Mouse (Mus musculus): ENCODE data around the gene Rab6b. TPM values are rescaled to one million over a fixed set of nuclear protein-coding genes. Genes with fewer than 3 reads are reported as not detected.

Rab6b gene
- polyA plus RNA-seq, 1 experiment = 23.3 TPM

DNA sequence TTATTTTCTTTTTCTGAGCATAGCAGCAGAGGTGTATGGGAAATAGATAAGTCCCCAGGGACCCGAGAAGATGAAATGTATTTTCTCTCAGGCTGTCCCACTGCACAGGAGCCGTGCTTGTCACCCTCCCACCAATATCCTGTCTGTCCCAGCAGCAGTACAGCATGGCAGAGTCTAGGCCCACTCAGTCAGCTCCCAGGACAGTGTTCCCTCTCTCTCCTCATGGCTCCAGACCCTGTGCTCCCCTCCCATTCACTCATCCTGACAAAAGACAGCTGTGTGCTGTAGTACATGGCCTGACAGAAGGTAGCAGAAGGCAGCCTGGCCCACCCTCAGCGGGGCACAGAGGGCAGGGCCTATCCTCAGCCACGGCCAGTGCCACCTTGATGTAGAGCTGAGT lies 32.3 kb downstream of the Rab6b start:
- H3K9ac ChIP-seq (ENCODE audit: low read depth, poor library complexity, severe bottlenecking) = no peak overlapping the region
- peaks cover 17% of the 10 kb centered on the region for H3K4me1 ChIP-seq (ENCODE audit: control insufficient read depth, insufficient read depth, low read length)
- TF ChIP-seq EP300 (IDR thresholded peaks at IDR 0.05; ENCODE audit: insufficient read depth, low read depth, low read length) (no peak), CTCF (IDR thresholded peaks at IDR 0.05; ENCODE audit: low read depth, low read length) (no peak), POLR2A (IDR thresholded peaks at IDR 0.05; ENCODE audit: insufficient read depth, low read length) (no peak)
- no peaks in the 10 kb centered on the region for H3K9me3 ChIP-seq (replicated peaks; ENCODE audit: control insufficient read depth, insufficient read depth, low read length, poor library complexity, severe bottlenecking)
- H3K27ac ChIP-seq (ENCODE audit: insufficient read depth, low read length) = no peak overlapping the region
- no peaks in the 10 kb centered on the region for H3K27me3 ChIP-seq (ENCODE audit: control insufficient read depth, insufficient read depth, low read length, poor library complexity, severe bottlenecking)
- no peaks in the 10 kb centered on the region for H3K36me3 ChIP-seq (ENCODE audit: control insufficient read depth, insufficient read depth, low read length, poor library complexity, severe bottlenecking)
- no peak overlapping the region for H3K4me3 ChIP-seq (ENCODE audit: low read depth, low read length)

DNA sequence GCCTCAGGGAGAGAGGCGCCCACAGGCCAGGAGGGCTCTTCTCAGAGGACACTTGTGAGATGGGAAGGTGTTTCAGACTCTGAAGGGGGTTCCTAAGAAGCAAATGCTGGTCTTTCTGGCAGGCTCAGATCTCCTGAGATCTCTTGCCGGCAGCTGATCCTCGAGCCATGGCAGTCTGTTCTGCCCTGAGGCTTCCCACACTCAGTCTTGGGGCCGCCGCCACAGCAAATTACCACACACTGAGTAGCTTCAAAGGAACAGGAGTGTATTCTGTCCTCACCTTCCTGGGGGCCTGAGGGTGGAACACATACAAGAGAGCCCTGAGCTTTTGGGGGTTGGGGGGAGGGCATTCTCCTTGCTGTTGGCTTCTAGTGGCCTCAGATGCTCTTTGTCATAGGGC lies 33.8 kb downstream of the Rab6b start:
- no peaks in the 10 kb centered on the region for H3K27me3 ChIP-seq (ENCODE audit: control insufficient read depth, insufficient read depth, low read length, poor library complexity, severe bottlenecking)
- no peak overlapping the region for H3K9ac ChIP-seq (ENCODE audit: low read depth, poor library complexity, severe bottlenecking)
- peaks cover 13% of the 10 kb centered on the region for H3K4me1 ChIP-seq (ENCODE audit: control insufficient read depth, insufficient read depth, low read length)
- no peak for TF ChIP-seq EP300 (IDR thresholded peaks at IDR 0.05; ENCODE audit: insufficient read depth, low read depth, low read length)
- no peak for TF ChIP-seq POLR2A (IDR thresholded peaks at IDR 0.05; ENCODE audit: insufficient read depth, low read length)
- TF ChIP-seq CTCF (IDR thresholded peaks at IDR 0.05; ENCODE audit: low read depth, low read length) = no peak
- H3K27ac ChIP-seq (ENCODE audit: insufficient read depth, low read length) = no peak overlapping the region
- no peaks in the 10 kb centered on the region for H3K9me3 ChIP-seq (replicated peaks; ENCODE audit: control insufficient read depth, insufficient read depth, low read length, poor library complexity, severe bottlenecking)
- no peak overlapping the region for H3K4me3 ChIP-seq (ENCODE audit: low read depth, low read length)
- H3K36me3 ChIP-seq (ENCODE audit: control insufficient read depth, insufficient read depth, low read length, poor library complexity, severe bottlenecking) = no peaks in the 10 kb centered on the region

DNA sequence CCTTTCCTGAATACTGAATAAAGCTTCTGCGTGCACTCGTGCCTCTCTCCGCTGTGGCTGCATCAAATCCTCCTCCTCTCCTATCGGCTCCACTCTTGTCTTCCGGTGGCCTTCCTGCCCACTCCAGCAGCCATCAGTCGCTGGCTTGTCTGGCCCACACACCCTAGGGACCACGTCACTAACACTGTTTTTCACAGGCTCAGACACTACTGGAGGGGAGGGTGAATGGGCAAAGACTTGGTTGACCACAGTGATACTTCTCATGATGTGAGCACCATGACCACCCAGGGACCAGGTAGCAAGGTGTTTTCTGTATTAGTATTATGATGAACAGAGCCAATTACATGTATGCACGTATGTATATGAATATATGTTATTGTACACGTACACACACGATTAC lies 34.7 kb downstream of the Rab6b start:
- H3K36me3 ChIP-seq (ENCODE audit: control insufficient read depth, insufficient read depth, low read length, poor library complexity, severe bottlenecking) = no peaks in the 10 kb centered on the region
- H3K27ac ChIP-seq (ENCODE audit: insufficient read depth, low read length) = no peak overlapping the region
- no peaks in the 10 kb centered on the region for H3K27me3 ChIP-seq (ENCODE audit: control insufficient read depth, insufficient read depth, low read length, poor library complexity, severe bottlenecking)
- no peak overlapping the region for H3K9ac ChIP-seq (ENCODE audit: low read depth, poor library complexity, severe bottlenecking)
- no peaks in the 10 kb centered on the region for H3K9me3 ChIP-seq (replicated peaks; ENCODE audit: control insufficient read depth, insufficient read depth, low read length, poor library complexity, severe bottlenecking)
- no peak overlapping the region for H3K4me3 ChIP-seq (ENCODE audit: low read depth, low read length)
- peaks cover 13% of the 10 kb centered on the region for H3K4me1 ChIP-seq (ENCODE audit: control insufficient read depth, insufficient read depth, low read length)
- TF ChIP-seq EP300 (IDR thresholded peaks at IDR 0.05; ENCODE audit: insufficient read depth, low read depth, low read length) (no peak), POLR2A (IDR thresholded peaks at IDR 0.05; ENCODE audit: insufficient read depth, low read length) (no peak), CTCF (IDR thresholded peaks at IDR 0.05; ENCODE audit: low read depth, low read length) (no peak)

DNA sequence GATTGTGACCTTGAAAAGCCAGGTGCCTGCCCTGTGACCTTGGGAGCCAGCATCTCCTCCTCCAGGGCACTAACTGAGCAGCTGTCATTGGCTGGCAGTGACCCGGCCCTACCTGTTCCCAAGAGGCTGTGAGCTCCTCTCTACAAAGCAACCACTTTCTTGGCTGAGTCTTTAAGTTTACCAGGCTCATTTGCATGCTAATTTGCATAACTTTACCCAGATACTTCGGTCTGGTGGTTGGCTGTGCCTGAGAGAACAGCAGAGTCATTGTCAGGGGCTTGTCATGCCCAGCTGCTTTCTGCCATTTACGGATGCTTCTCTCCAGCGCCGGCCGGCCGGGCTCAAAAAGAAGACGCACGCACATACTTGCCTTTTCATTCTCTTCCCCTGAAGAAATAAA lies 35.1 kb downstream of the Rab6b start:
- H3K4me3 ChIP-seq (ENCODE audit: low read depth, low read length) = no peak overlapping the region
- TF ChIP-seq POLR2A (IDR thresholded peaks at IDR 0.05; ENCODE audit: insufficient read depth, low read length) (no peak), EP300 (IDR thresholded peaks at IDR 0.05; ENCODE audit: insufficient read depth, low read depth, low read length) (peak; percentile 78; the same call in 1 of the 2 replicates)
- no peaks in the 10 kb centered on the region for H3K36me3 ChIP-seq (ENCODE audit: control insufficient read depth, insufficient read depth, low read length, poor library complexity, severe bottlenecking)
- no peaks in the 10 kb centered on the region for H3K27me3 ChIP-seq (ENCODE audit: control insufficient read depth, insufficient read depth, low read length, poor library complexity, severe bottlenecking)
- peaks cover 13% of the 10 kb centered on the region for H3K4me1 ChIP-seq (ENCODE audit: control insufficient read depth, insufficient read depth, low read length)
- no peak overlapping the region for H3K9ac ChIP-seq (ENCODE audit: low read depth, poor library complexity, severe bottlenecking)
- no peak overlapping the region for H3K27ac ChIP-seq (ENCODE audit: insufficient read depth, low read length)
- H3K9me3 ChIP-seq (replicated peaks; ENCODE audit: control insufficient read depth, insufficient read depth, low read length, poor library complexity, severe bottlenecking) = no peaks in the 10 kb centered on the region

DNA sequence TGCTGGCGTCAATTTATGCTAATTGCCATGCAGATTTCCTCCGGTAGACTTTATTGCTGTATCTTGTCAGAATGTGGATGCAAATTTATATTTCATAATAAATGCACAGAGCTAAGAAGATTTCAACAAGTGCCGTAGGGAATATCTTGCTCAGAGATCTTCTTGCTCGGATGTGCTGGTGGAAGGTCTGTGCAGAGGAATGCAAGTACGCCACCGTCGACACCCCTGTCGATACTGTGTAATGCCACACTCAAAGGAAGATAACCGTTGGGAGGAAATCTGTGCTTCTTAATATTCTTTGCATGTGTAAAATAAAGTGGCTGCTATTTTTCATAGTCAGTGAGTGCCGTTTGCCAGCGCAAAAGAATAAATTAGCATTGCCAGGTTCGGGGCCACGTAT lies 35.5 kb downstream of the Rab6b start:
- Histone ChIP-seq H3K27me3 (ENCODE audit: control insufficient read depth, insufficient read depth, low read length, poor library complexity, severe bottlenecking) (no peaks in the 10 kb centered on the region), H3K9me3 (replicated peaks; ENCODE audit: control insufficient read depth, insufficient read depth, low read length, poor library complexity, severe bottlenecking) (no peaks in the 10 kb centered on the region), H3K9ac (ENCODE audit: low read depth, poor library complexity, severe bottlenecking) (no peak overlapping the region), H3K4me3 (ENCODE audit: low read depth, low read length) (no peak overlapping the region), H3K27ac (ENCODE audit: insufficient read depth, low read length) (0 out of 2 replicates have a peak overlapping the region, but pooled peaks have one; percentile 22), H3K36me3 (ENCODE audit: control insufficient read depth, insufficient read depth, low read length, poor library complexity, severe bottlenecking) (no peaks in the 10 kb centered on the region), H3K4me1 (ENCODE audit: control insufficient read depth, insufficient read depth, low read length) (peaks cover 13% of the 10 kb centered on the region)
- TF ChIP-seq CTCF (IDR thresholded peaks at IDR 0.05; ENCODE audit: low read depth, low read length) = no peak
- no peak for TF ChIP-seq POLR2A (IDR thresholded peaks at IDR 0.05; ENCODE audit: insufficient read depth, low read length)
- no peak for TF ChIP-seq EP300 (IDR thresholded peaks at IDR 0.05; ENCODE audit: insufficient read depth, low read depth, low read length)

DNA sequence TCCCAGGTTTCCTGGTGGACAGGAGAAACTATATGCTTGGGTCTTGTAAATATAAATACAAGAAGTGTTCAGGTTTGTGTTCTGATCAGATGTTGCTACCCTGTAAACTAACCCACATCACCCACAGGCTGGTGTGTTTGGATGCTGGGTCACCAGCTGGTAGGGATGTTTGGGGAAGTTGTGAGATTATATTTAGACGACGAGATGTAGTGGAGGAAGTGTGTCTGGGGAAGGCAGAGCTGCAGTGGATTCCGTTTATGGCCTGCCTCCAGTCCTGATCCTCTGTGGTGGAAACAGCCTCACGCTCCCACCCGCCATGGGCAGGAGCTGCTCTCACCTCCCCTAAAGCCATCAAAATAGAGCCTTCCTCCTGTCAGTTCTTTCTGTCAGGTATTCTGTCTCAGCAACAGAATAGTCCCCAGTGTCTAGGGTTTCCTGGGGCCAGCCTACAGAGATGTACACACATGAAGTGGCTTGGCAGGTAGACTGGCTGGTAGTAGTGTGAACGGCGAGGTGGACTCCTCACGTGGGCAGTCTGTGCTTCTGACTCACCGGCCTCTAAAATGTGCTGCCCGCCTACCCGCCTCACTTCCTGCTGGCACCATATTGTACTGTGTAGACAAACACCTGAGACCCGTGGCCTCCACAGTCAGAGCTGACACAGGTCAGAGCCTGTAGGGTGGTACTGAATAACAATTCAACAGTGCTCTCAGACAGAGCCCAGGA lies 37.6 kb downstream of the Rab6b start:
- H3K9me3 ChIP-seq (replicated peaks; ENCODE audit: control insufficient read depth, insufficient read depth, low read length, poor library complexity, severe bottlenecking) = no peaks in the 10 kb centered on the region
- H3K27me3 ChIP-seq (ENCODE audit: control insufficient read depth, insufficient read depth, low read length, poor library complexity, severe bottlenecking) = no peaks in the 10 kb centered on the region
- H3K36me3 ChIP-seq (ENCODE audit: control insufficient read depth, insufficient read depth, low read length, poor library complexity, severe bottlenecking) = no peaks in the 10 kb centered on the region
- H3K4me1 ChIP-seq (ENCODE audit: control insufficient read depth, insufficient read depth, low read length) = peaks cover 14% of the 10 kb centered on the region
- TF ChIP-seq POLR2A (IDR thresholded peaks at IDR 0.05; ENCODE audit: insufficient read depth, low read length) (no peak), EP300 (IDR thresholded peaks at IDR 0.05; ENCODE audit: insufficient read depth, low read depth, low read length) (no peak), CTCF (IDR thresholded peaks at IDR 0.05; ENCODE audit: low read depth, low read length) (no peak)
- H3K27ac ChIP-seq (ENCODE audit: insufficient read depth, low read length) = no peak overlapping the region
- no peak overlapping the region for H3K9ac ChIP-seq (ENCODE audit: low read depth, poor library complexity, severe bottlenecking)
- H3K4me3 ChIP-seq (ENCODE audit: low read depth, low read length) = no peak overlapping the region
